Mouse (Mus musculus) brain, adult 2 months (tissue): ENCODE results near the gene Flot2.

ENCODE experiments used
- DNase-seq: peaks from one replicate; pipeline ENCODE4 v3.0.0; 2011; ENCODE audit warnings: low read depth, low spot score

Flot2 gene

GRCm38 (mm10) chr11:78100746-78101145 lies 63.0 kb downstream of the Flot2 start:
- DNase-seq = no peak

DNA sequence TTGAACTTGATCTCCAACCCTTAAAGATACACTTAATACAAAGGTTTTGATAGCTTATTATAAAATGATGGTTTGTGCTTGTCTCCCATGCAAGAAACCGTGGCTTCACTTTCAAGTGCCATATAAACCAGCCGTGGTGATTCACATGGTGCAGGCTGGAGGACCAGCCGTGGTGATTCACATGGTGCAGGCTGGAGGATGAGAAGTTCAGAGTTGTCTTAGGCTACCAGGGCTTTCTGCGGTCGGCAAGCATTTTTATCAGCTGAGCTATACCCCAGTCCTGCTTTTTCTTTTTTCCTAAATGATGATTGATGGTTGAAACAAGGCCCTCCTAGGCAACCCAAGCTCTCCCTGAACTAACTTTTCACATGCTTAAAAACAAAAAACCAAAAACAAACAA lies 64.4 kb downstream of the Flot2 start:
- no peak for DNase-seq

- no peak for DNase-seq
These were observed 65.4 kb downstream of the Flot2 start for GRCm38 (mm10) chr11:78102958-78103747.

DNA sequence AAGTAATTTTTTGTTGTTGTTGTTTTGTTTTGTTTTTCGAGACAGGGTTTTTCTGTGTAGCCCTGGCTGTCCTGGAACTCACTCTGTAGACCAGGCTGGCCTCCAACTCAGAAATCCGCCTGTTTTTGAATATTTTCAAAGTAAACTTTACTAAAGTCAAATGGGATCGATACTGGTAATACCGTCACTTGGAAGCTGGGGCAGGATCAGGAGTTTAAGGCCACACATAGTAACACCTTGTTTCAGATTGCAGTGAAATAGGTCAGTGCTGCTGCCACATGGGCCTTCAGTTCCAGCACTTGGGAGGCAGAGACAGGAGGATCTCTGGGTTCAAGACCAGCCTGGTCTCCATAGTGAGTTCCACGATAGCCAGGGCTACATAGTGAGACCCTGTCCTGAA lies 66.8 kb downstream of the Flot2 start:
- no peak for DNase-seq
